Mouse (Mus musculus) liver, postnatal 0 days (tissue): ENCODE results near the gene Trmt10a.

Experiments
- CTCF ChIP-seq: sonication (generic); IDR thresholded peaks from 2 replicates; pipeline ENCODE4 v1.5.1; 2016; ENCODE audit warnings: antibody characterized with exemption, low read depth
- EP300 ChIP-seq: IDR thresholded peaks from 2 replicates; pipeline ENCODE4 v1.6.1; 2016; ENCODE audit warnings: antibody characterized with exemption, low read depth, mild to moderate bottlenecking

DNA sequence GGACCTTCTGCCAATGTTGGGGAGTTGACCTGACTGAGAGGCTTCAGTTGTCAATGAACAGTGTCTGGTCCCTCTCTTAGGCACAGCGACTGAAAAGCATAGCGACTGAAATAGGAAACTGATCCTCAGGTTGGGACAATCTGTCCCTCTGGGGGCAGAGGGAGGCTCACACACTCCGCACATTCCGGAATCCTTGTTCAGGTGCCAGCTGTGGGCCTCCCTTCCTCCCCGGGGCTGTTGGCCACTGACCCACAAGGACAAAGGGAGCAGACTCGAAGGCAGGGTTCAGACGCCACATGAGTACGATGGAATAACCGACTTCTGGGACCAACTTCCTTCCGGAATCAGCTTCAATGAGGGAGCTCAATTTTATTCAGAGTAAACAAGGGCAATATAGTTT lies 18.4 kb downstream of the Trmt10a start:
- TF ChIP-seq CTCF (no peak), EP300 (no peak)
